Mouse (Mus musculus): ENCODE data around the gene Kansl1.

The Kansl1 gene

DNA sequence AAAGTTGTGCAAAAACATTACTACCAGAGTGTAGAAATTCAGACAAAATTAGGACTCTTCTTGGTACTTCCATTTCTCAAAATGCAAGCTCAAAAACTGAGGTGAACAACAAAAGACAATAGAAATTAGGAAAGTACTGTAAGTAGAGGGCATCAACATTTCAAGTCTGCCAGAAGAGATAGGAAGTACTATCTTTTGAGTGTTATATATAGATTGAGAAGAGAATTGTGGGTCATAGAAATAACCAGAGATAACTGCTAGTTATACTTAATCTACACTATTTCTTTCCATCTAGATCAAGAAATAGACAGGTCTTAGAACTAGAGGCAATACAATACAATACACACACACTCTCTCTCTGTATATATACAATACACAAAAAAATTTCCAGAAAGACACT lies 30.2 kb downstream of the Kansl1 start:
- DNase-seq, result no peak

DNA sequence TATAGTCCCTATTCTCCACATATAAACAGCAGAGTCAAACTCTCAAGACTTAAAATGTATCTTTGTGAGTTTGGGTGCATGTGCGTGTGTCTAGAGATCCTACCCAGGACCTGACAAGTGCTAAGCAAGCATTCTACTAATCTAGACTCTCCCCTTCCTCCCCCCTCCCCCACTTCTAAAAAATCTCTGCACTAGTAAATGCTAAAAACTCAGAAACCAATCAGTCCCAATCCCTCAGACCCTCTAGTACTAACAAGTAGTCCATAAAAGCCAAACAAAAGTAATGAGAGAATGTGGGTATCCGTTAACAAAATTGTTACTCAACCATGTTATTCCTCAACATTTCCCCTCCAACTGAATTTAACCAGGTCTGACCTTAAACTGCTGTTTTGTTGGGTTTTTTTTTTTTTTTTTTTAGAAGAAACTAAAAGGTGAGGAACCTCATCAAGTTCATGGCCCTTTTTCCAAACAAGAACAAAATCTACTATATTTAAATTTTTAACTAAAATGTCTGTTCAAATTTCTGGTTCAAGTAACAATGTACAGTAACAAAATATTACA lies 32.2 kb downstream of the Kansl1 start:
- DNase-seq, result no peak

DNA sequence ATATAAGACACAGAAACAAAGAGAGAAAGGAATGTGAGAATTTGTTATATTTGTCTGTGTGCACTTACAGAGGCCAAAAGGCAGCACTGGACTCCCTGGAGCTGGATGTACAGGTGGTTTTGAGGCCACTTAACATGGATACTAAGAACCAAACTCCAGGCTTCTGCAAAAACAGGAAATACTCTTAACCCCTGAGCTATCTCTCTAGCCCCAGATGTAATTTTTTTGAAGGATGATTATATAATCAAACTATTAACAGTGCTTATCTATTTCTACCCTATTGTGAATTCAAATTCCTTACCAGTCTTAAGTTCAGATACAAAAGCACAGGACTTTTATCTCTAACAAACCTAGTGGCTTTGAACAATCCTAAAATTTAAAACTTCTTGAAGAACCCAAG lies 32.9 kb downstream of the Kansl1 start:
- no peak for DNase-seq

DNA sequence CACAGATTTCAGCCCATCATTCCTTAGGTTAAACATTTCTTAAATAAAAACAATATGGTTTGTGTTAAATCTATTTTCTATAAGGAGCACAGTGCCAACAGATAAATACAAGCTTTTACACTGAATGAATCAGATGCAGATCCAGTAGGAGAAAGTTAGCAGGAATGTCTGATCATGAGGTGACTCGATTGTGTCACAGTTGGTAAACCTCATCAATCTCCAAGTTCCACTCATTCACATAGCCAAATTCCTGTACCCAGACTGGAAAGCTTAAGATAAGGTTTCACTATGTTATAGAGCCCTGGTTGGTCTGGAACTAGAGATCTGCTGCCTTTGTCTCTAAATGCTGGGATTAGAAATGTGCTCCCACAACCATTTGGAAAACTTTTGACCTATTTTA lies 33.5 kb downstream of the Kansl1 start:
- no peak for DNase-seq

DNA sequence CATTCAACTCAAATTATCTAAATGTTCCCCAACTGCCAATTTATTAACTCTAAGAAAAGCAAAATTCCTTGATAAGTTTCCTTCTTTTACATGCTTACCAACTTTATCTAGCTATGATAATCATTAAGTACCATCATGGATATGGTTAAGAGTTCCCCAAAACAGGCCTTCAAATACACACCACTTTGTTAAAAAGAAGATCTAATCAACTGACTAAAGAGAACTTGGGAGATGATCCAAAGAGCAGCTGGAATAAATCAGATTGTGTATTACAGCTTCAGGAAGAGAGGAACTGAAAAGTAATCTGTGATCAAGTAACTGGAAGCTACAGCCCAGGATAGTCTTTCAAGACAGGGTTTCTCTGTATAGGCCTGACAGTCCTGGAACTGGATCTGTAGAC lies 36.4 kb downstream of the Kansl1 start:
- no peak for DNase-seq

DNA sequence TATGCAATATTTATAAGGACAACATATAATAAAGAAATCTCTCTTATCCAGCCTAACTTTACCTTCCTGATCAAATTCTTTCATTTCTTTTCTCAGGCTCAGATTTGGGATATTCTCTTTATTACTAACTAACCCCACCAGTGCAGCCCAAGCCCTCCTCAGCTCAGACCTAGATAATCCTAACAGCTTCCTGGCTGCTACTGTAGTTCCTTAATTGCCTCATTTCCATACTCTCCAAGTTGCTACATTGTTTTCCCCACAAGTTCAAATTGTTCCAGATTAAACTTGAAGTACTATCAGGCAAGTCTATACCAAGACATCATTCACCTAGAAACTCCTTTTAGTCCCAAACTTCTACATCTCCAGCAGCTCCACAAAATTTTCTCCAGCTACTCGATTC lies 36.9 kb downstream of the Kansl1 start:
- no peak for DNase-seq

DNA sequence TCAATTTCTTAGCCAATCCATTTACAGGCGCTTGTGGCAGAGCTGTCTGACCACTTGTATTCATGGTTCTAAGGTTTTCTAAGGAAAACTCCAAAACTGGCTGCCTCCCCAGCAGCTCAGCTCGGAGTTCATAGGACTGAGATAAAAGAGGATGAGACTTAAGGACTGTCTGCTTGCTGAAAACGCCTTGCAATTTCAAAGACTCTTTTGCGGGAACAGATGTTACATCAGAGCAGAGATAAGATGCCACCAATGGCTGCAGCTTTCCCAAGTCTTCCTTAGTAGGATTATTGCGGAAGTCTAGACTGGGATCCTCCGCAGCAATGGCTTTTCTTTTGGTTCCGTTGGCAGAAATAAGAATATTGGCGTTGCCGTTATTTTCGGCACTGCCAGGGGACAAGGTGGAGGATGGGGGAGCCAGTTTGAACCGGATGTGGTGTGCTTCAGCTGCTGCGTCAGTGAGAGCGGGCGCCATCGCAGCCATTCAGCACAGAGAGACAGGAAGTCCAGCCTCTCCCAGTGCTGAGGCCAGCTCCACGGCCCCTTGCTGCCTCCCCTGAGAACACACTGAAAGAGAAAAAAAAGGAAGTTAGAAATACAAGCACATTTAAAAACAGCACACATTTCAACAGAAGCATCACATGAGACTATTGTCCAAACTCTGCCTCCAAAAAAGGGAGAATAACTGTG lies 43.8 kb downstream of the Kansl1 start:
- no peak for DNase-seq

DNA sequence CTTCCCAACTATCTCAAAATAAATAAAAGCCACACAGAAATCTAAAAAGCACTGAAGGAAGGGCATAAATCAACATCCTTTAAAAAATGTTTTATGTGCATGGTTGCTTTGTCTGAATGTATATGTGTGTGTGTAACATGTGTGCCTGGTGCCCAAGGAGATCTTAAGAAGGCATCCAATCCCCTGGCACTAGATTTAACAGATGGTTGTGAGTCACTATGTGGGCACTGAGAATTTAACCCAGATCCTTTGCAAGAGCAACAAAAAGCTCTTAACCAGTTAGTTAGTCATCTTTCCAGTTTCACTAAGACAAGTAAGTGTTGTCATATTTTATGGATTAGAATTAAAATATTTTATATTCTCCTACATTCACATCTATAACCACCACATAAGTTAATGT lies 56.4 kb downstream of the Kansl1 start:
- DNase-seq, result no peak

DNA sequence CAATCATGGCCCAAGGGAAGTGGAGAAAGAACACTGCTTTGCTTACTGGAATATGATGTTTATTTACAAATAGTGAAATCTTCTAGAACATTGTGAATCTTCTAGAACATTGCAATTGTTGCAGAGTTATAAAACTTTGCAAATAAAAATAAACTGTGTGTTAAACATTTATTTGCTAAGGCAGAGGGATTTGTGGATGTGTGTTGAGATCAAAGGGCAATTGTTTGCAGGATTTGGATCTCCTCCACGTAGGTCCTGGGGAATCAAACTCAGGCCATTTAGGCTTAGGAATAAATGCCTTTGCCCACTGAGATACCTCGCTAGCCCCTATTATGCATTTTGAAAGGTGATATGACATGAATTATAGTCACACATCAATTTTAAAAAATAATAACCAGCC lies 61.3 kb downstream of the Kansl1 start:
- DNase-seq, result no peak

DNA sequence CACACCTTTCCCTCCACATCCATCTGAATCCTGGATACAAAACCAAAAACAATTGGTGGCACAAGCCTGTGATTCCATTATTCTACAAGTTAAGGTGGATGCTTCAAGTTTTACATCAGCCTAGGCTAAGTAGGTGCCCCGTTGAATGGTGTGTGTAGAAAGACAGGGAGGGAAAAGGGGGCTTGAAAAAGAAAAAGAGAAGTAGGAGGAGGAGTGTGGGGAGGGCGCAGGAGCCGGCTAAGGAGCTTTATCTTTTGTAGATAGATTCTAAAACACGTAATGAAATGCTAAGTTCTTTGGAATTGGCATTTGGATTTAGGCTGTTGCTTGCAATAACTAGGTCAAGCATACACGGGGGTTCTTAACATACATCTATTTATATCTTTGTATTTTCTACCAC lies 67.7 kb downstream of the Kansl1 start:
- DNase-seq, result no peak

DNA sequence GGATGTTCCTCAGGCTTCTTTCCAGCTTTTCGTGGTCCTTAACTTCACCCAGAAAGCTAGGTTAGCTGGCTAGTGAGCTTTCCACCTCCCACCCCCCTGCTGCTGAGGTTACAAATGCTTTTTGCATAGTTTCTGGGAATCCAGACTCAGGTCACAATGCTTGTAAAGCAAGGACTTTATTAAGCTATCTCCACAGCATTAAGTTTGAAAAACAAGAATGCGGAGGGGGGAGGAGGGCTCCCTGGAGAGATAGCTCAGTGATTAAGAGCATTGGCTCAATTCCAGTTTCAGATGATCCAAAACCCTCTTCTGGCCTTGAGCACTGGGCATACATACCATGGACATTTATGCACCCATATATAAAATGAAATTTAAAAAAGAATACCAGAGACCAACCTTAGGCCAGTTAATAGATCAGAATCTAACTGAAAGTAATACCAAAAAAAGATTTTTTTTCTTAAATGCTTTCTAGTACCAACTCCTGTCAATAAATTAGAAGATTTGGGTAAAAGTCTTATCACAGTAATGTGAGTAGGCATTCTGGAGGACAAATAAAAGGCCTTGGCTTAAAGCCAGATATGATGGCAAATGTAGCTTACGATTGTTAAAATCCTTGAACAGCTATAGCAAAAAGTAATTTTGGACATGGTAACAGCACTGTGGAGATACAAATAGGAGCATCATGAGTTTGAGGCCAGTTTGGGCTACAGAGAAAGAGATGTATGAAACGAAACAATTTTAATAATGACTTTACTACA lies 69.0 kb downstream of the Kansl1 start:
- peak; percentile 26 to 33 for DNase-seq

DNA sequence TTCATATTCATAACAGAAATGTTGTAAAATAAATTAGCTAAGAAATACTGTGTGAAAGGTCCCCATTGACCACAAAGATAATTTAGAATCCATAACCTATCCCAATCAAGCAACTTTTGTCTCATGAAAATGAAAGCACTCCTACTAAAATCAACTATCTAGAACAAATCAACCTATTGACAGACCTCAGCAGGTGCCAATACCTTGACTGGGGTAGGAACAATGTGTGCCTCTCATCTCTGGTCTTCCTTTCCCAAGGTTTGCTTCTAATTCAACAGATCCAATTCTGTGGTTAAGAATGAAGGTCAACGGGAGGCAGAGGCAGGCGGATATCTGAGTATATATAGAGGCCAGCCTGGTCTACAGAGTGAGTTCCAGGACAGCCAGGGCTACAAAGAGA lies 73.0 kb downstream of the Kansl1 start:
- DNase-seq, result no peak

DNA sequence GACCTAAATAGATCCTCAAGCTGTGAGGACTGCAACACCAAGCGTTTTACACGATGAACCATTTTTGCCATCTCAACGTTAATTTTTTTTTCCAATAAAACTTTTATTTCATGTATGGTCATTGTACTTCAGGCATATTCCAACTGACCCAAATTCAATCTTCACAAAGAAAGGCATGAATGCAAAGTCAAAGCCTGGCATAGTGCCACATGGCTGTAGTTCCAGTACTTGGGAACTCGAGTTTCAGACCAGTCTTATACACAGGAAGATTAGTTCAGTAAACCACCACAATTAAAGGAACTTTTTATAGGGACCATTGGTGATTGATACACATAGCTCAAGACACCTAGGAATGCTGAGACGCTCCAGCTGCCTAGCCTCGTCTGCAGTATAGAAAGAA lies 75.5 kb downstream of the Kansl1 start:
- peak; percentile 23 to 44 for DNase-seq

DNA sequence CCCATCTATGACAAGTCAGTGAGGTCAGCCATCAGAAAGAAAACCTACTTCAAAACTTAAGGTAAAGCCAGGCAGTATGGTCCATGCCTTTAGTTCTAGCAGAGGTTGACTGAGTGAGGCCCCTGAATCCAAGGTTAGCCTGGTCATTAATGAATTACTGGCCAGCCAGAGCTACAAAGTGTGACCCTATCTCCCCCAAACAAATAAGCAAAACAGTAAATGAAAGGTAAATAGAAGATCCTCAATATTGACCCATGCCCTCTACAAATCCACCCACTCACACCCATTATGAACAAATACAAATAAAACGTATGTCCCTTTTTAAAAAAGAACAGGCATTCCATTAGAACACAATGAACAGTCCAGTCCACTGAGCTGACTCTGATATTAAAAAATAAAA lies 76.5 kb downstream of the Kansl1 start:
- no peak for DNase-seq

DNA sequence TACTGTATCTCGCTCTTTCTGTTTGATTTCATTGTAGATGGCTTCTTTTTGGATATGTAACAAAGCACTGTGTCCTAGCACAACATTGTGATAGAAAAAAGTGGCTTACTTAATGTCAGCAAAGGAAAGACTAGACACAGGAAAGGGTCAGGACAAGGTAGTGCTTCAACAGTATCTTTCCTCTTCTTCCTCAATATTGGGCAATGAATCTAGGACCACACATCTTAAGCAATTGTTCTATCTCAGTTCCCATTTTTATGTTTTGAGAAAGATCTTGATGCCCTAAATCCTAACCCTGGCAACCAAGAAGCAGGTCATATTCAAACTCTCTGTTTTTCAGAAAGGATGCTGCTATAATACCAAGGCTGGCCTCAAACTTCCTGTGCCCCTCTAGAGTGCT lies 81.4 kb downstream of the Kansl1 start:
- DNase-seq, result no peak

DNA sequence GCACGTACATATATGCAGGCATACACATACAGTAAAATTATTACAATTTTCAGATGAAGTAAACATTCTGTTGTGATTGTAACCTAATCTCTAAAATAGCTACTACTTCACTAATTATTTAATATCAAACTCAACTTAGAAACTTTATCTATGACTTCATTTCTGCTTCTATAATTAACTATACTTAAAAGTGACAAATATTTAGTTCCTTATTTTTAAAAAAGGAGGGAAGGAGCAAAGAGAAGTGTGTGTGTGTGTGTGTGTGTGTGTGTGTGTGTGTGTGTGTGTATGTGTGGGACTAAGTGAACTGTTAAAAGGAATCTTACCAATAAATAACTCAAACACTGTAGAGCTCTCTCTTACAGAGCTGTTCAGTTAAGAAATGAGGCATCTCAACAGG lies 82.1 kb downstream of the Kansl1 start:
- no peak for DNase-seq

DNA sequence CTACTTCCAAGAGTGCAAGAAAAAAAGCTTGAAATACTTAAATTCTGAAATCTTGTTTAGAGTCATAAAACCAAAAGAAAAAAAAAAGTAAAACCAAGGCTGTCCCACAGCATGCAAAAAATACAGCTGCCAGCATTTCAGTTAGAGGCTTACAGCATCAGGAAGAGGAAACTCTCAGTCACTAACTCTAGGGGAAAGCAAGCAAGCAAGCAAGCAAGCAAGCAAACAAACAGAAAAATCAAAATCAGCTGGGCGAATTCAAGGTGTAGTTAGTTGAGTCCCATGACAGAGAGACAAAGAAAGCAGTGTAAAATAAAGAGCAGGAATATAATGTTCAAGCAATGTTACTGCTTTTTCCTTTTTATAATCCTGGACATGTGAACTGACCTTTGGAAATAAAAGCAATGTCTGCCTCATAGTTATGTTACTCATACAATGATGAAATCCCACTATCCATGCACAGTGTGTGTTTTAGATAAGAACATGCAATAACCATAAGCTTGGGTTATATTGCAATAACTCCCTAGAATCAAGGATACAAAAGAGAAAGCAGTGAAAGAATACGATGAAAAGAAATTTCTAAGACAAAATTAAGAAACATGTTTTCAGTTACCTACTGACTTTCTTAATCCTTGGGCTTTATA lies 85.4 kb downstream of the Kansl1 start:
- DNase-seq, result no peak

DNA sequence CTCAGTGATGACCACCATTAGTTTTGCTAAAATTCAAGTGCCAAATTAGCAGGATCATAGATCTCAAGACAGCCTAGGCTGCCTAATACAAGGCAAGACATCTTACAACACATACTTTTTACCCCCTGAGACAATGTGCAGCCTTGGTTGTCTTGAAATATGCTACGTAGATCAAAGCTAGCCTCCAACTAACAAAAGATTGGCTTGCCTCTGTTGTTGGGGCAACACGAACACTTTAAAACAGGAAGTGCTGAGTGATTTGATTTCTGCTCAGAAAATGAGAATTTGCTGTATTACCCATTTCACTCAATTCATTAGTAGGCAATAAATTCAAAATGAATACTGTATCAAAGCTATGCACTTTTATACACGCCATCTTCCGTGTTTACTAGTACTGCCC lies 86.8 kb downstream of the Kansl1 start:
- no peak for DNase-seq

DNA sequence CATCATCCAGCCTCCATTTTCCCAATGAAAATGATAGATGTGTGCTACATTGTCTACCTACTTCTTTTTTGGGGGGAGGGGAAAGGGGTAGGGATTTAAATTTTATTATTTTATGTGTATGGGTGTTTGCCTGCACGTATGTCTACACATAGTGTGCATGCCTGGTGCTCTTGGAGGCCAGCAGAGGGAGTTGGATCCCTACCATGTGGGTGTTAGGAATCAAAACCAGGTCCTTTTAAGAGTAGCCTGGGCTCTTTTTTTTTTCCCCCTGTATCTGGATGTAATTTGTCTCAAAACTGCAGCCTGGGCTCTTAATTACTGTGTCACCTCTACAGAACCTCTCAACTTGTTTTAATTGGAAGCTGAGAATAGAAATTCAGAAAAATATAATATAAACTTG lies 89.0 kb downstream of the Kansl1 start:
- DNase-seq, result peak; percentile 28 to 33

DNA sequence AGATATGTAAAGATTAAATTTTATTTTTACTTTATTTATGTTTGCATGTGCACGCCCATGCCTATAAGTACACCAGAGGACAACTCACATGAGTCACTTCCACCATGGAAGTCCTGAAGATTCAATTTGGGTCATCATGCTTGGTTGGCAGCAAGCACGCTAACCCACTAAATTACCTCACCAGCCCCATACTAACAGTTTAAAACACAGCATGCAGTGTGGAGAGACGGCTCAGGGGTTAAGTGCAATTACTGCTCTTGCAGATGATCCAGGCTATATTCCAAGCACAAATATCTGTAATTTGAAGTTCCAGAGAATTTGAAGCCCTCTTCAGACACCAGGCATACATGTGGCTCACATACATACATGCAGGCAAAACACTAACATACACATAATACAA lies 92.4 kb downstream of the Kansl1 start:
- no peak for DNase-seq

DNA sequence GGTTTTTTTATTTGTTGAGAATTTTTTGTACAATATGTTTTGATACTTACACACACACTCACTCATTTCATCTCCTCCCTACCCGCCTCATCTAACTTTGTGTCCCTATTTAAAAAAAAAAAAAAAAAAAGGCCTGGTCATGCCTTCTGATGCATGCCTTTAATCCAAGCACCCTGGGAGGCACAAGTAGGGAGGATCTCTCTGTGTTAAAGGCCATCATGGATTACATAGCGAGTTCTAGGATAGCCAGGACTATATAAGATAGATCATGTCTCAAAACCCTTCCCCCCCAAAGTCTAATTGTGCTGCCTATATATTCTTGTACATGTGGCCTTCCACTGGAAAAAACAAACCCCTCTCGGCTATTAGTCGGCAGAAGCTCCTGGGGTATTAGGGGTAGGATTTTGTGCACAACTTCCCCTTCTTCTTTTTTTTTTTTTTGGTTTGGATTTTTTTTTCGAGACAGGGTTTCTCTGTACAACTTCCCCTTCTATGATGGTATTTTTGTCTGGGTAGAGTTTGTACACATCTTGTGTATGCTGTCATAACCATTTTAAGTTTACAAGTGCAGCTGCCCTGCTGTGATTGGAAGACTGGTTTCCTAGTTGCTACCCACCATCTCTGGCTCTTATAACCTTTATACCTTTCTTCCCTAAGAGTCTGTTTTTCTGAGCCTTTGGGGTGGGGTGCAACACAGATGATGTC lies 101.0 kb downstream of the Kansl1 start:
- no peak for DNase-seq

DNA sequence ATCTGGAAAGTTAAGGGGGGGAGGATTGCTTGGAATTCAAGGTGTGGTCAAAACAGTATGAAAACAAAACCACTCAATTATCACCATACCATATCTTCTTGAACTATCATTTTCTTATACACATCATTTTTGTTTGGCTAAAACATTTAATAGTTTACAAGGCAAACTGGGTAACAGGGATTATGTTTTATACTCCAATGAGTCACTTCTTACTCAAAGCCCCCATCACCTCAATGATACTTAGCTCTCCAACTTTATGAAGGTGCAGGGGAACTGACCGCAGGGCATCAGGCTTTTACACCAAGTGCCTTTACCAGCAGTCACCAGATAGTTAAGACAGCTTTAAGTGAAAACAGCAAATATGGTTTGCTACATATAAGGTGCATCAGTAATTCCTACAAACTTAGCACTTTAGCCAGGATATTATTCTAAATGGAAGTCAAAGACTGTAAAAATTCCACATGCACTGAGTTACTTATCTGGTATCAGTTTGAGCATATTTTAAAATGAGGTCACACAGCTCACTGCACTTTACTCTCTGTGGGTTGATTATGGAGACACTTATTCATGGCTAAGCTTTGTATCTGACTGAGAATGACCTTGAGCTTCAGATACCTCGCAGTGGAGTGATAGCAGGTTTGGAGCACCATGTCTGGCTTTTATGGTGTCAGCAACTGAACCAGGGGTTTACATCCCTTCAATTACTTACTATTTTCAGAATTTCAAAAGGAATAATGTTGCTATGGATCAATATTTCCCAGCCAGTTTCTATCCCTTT lies 104.6 kb downstream of the Kansl1 start:
- DNase-seq, result no peak

DNA sequence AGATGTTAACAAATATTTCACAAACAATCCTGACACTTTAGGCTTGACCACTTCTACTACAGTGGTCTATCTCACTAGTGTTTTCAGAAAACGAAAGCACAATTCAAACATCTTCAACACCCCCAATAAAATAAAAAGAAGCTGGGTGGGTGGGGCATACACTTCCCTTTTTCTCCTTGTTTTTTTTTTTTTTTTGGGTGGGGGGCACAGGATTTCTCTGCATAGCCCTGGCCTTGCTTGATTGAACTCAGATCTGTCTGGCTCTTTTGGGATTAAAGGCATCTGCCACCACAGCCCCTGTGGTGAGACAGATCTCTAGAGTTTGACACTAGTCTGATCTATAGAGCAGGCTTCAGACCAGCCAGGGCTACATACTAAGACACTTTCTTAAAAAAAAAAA lies 106.0 kb downstream of the Kansl1 start:
- no peak for DNase-seq
